Mouse (Mus musculus): Measurements from ENCODE around the gene Dtnb.
A peak's percentile ranks its signal among the peaks of the same experiment; 100 is the strongest.

Gene Dtnb

DNA sequence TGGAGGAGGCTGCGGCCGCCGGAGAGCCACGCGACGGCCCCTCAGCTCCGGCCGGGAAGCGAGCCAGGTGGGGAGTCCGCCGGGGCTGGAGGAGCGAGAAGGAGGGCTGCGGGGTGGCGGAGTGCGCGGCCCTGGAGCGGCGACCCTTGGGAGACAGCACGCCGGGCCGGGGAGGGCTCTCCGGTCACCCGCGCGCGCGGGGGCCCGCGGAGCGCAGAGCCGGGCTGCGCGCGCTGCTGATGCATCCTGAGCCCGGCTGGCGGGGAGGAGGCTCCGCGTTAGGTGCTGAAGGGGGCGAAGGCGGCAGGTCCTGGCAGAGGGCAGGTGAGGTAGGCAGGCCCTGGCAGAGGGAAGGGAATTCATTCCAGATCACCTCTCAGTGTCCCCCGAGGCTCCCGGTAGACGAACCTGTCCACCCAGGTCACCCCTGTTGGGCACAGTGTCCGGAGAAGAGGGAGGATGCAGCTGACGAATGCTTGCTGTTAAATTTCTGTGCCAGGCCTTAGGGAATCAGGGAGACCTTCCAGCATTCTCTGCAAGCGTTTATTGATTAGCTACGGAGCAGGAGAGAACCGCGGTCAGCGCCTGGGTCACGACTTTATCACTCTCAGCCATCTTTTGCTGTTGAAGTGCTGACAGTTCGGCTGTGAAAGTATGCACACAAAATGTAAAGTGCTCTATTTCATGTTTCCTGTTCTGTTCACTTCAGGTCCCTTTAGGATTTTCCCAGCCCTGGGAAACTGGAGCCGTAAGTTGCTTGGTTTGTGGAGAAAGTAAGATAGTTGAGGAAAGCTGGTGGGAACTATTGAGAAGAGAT lies 608 bp downstream of the Dtnb start:
- peak; percentile 70 for DNase-seq (ENCODE audit: inconsistent ontology term)

DNA sequence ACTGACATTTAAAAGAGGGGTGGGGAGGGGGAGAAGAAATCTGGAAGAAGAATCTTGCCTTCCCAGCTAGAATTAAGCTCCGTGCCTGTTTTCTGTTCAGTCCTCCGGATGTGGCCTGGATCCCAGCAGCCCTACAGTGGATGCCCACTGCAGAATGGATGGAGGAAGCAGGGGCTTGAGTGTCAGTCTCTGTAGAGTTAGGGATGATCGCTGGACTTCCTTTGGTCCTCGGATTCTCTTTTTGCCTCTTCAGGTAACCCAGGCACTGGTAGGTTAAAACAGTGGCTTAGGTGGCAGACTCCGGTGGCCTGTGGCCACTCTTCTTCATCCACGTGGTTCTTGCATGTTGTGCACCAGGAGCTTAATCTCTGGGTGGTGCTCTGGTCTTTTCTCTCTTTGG lies 1.2 kb downstream of the Dtnb start:
- no peak for DNase-seq (ENCODE audit: inconsistent ontology term)

DNA sequence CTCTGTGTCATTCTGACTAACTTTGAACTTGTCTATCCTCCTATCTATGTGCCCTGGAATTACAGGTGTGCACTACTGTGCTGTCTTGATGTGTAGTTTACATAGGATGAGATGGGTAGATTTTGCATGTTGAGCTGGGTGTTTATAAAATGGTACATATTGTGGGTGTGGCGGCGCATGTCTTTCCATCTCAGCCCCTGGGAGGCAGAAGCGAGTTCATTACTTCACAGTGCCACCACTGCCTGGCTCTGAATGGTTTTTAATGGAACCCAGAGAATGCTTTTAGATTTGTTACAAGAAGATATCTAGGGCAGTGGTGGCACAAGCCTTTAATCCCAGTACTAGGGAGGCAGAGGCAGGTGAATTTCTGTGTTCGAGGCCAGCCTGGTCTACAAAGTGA lies 2.5 kb downstream of the Dtnb start:
- no peak for DNase-seq (ENCODE audit: inconsistent ontology term)

DNA sequence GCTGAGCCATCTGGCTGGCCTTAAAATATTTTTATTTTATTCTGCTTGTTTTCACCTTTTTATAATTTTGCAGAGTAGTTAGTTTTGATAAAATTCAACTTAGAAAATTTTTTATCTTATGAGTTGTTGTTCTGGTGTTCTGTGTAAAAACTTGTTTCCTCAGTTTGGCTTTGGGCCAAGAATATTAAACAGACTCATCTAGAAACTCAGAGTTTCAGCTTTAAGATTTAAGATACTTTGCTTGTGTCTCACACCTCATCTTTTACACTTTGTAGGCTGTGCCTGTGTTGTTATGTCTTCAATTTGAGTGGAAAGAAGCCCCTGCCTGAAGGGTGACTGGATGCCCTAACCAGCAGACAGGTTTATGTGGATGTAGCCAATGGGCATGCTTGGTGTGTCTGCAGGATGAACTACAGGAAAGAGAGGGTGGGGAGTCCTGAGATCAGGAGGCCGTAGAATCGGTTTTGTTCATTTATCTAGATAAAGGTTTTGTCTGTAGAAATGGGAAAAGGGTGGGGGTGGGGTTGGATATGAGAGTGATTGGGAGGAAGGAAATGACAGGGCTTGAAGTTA lies 7.9 kb downstream of the Dtnb start:
- DNase-seq (ENCODE audit: inconsistent ontology term) = no peak

DNA sequence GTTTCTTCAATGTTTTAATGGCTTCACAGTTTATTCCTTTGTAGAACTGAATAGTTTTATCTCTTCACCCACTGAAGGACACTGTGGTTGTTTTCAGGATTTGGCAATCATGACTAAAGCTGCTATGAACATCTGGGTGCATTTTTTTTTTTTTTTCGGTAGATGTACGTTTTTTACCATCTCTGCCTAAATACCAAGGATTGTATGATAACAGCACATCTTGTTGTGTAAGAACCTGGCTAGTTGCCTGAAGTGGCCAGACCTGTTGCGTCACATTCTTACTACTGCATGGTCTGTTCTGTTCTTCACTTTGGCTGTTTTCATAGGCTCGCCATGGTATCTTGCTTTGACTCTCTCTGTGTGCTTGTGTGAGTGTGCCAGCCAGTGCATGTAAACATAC lies 10.4 kb downstream of the Dtnb start:
- no peak for DNase-seq (ENCODE audit: inconsistent ontology term)

DNA sequence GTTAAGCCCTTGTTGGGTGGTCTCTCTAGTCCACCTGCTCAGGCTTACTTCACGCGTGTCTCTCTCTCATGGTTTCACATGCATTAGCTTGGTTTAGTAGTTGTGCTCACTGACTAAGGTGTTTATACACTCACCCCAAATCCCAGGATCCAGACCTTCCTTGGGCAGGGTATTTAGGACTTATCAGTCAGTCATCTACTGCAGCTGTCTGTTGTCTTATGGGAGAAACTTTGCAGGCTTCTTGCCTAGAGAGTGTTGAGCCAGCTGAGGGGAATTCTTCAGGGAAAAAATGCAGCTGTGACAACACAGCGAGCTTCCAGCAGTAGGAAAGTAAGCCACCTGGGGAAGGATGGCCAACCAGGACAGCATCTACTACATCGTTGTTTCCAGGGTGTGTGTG lies 13.3 kb downstream of the Dtnb start:
- no peak for DNase-seq (ENCODE audit: inconsistent ontology term)

DNA sequence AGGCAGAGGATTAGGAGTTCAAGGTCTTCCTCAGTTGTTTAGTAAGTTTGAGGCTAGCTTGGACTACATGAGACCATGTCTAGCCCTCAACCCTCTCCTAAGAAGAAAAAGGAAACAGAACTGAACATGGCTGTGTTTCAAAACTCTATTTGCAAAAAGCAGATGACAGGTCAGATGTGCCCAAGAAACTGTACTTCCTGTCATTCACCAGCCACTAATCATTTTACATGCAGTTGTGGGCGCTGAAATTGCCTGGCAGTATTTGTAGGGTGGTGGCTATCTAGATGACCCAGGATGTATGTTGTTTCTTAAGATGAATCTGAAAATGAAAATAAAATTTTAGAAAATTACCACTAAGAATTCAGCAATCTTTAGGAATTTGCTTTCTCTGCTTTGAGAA lies 14.8 kb downstream of the Dtnb start:
- DNase-seq (ENCODE audit: inconsistent ontology term) = no peak

DNA sequence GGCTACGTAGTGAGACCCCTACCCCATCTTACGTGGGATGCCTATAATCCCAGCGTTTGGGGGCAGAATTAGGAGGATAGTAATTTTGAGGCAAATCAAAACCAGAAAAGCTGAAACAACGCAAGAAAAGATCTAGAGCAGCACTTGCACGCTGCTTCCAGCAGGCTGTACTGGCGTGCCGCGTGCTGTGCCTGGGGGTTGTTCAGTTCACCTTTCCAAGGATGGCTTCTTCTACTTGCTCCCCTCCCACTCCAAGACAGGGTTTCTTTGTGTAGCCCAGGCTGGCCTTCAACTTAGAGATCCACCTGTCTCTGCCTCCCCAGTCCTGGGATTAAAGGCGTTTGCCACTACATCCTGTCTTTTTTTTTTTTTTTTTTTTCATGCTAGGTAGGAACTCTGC lies 17.9 kb downstream of the Dtnb start:
- no peak for DNase-seq (ENCODE audit: inconsistent ontology term)

DNA sequence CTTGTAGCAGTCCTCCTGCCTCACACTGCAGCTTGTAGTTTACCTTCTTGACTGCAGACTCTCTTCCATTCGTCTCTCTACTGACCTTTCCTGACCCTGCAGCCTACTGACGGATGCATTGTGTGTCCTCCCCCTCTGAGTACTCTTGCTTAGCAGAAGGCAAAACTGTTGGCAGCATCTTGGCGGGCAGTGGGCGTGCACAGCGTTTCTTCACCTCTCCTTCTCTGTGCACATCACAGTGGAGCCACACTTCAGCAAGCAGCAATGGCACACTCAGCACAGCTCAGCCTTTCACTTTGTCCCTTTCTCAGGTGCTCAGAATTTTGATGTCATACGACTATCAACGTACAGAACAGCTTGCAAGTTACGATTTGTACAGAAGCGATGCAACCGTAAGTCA lies 19.4 kb downstream of the Dtnb start:
- no peak for DNase-seq (ENCODE audit: inconsistent ontology term)

DNA sequence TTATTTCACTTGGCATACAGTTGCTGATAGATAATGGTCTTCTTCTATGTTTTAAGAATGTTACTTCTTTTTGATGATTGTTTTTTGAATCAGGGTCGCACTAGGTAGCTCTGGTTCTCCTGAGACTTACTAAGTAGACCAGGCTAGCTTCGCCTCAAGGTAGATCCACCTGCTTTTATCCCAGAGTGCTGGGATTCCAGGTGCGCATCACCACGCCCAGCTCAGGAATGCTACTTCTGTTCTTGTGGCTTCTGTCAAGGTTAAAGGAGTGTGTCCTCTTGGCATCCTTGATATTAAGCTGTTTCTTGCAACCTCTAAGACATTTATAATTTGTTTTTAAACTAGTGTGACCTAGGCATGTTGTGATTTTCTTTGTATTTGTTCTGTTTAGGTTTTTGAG lies 30.6 kb downstream of the Dtnb start:
- DNase-seq (ENCODE audit: inconsistent ontology term) = no peak

DNA sequence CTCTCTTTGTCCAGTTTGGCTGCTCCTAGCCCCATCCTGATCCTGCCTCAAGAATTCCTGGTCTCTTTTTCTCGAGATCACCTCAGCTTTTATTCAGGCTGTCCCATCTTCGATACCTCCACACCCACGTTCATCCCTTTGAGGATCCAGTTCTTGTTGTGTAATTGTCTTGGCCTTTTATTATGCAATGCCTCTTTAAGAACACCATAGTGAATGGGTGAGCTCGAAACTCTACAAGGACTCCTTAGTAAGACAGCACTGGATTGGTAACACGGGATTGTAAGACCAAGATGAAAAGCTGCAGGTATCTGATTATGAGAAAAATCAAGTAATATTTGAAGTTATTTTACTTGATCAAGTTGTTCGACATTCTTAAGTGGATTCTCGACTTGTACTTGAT lies 34.0 kb downstream of the Dtnb start:
- DNase-seq (ENCODE audit: inconsistent ontology term) = no peak

DNA sequence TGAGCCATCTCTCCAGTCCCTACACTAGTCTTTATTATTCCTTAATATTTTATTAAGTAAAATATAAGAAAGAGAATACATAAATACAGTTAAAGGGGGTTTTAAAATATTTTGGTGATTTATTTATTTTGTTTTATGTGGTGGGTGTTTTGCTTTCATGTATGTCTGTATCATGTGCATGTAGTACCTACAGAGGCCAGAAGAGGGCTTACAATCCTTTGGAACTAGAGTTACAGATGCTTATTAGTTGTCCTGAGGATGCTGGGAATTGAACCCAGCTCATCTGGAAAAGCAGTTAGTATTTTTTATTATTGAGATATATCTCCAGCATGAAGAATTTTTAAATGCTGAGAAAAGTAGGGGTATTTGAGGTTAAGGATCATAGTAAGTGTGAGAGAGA lies 37.6 kb downstream of the Dtnb start:
- DNase-seq (ENCODE audit: inconsistent ontology term) = no peak

DNA sequence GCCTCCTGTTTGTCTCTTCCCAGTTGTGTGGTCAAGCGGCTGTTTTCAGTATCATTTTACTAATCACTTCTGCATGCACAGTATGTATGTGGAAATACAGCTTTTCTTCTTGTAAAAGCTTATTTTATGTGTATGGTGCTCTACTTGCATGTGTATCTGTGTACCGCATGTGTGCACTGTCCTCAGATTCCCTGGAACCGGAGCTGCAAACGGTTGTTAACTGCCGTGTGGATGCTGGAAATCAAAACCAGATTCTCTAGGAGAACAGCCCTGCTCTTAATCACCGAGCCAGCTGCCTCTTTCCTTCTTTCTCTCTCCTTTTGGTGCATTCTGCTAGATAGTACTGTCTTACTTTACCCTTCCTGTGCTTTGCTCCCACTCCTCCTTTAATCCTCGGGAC lies 39.7 kb downstream of the Dtnb start:
- DNase-seq (ENCODE audit: inconsistent ontology term) = no peak

DNA sequence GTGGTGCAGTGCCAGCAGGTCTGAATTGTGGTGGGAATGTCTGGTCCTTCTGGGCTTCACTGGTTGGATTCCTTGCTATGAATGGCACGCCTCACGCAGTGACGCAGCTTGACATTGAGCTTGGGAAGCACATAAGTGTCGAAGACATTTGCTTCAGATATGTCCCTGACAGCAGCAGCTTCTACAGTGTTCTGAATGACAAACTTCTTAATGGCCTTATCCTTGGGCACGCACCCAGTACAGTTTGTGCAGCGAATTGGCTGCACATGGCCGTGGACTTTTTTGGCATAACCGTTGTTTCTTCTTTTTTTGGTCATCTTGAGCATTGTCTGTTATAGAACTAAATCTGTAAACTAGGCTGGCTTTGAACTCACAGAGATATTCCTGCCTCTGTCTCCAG lies 42.9 kb downstream of the Dtnb start:
- DNase-seq (ENCODE audit: inconsistent ontology term) = no peak

DNA sequence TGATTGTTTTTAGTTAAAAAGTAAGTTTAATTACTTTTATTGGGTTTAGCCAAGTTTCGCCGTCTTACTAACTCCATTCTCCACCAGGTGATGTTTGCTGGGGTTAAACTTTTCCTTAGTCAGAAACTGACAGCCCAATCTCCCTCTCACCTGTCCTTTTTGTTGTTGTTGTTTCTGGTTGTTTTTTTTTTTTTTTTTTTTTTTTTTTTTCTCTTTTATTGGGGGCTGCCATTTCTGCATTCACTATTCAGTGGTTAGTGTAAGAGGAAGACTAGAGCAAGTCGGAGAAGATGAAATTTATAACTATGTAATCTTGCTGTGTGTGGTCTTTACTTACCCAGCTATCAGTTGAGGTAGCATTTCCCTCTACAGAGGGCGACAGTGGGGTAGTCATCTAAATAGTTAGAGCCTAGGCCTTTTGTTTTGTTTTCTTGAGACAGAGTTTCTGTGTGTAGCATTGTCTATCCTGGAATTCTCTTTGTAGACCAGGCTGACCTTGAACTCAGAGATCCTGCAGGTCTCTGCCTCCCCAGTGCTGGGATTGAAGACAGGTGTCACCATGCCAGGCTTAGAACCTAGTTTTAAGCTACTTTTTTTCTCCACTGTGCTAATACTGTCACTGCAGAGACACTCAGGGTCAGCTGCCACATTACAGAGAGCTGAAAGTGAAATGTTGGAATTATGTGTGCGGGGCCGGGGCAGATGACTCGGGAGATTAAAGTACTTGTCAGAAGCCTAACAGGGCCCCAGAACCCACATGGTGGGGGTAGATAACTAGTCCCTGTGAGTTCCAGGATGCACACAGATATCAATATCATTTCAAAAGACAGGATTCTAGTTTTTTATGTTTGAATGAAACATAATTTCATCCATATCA lies 46.2 kb downstream of the Dtnb start:
- DNase-seq (ENCODE audit: inconsistent ontology term) = no peak

DNA sequence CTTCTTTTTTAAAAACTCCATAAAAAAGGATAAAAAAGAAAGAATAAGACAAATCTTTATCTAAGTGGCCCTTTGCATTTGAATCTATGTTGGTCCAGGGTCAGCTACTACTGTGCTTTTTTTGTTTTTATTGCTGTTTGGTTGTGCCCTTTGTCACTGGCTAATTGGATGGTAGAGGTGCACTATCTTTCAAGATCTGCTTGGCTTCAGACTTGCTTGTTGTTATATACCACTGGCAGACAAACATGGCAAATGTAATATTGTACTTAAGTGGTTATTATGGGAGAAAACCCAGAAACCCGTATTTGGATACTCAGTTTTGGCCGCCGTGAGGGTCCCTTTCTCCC lies 46.8 kb downstream of the Dtnb start:
- DNase-seq (ENCODE audit: inconsistent ontology term) = no peak

DNA sequence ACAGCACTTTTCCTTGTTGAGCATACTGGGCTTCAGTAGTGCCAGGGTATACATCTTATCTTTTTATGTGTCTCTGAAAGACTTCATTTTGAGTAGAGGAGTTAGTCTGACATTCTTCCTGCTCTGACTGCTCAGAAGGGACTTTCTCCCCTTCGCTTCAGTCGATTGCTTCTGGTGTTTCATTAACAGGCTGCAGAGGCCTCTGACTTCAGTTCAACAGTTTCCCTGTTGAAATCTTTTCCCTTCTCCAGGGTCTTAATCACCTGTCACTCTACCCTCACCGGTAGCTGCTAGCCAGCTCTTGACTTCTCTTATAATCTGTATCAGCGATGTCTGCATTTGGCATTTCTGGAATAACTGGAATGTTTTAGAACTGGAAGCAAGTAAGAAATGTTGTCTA lies 54.7 kb downstream of the Dtnb start:
- DNase-seq (ENCODE audit: inconsistent ontology term) = no peak

DNA sequence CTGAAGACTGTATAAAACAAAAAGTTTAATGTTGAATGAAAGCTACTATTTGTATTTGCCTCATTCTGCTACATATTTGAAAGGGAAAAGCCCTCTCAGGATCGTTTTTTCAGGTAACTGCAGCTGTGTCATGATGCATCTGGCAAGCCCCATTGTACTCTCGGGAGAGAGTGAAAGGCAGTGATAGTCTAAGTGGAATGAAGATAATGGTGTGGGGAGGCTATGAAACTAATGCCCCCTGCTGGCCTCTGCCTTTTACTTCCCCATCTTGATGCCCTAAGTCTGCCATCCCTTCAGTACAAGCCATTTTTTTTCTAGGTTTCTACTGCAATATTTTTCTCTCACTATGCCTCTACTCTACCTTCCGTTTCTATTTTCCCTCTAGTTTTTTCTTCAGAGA lies 69.8 kb downstream of the Dtnb start:
- no peak for DNase-seq (ENCODE audit: inconsistent ontology term)

DNA sequence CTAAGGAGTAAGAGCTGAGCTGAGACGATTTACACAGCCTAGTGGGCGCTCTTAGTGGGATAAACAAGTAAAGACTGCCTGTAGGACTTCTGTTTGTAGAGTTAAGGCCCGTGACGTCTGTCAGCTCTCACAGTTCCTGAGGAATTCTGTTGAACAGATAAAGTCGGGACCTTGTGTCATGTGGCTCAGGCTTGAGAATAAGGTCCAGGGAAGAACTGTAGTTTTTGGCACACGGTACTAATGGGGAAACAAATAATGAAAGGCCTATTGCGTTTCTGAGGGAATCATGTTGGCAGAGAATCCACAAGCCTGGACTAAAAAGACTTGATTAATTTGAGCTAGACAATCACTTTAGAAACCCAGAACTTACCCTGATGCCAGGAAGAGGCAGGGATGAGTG lies 84.6 kb downstream of the Dtnb start:
- peak; percentile 75 for DNase-seq (ENCODE audit: inconsistent ontology term)

DNA sequence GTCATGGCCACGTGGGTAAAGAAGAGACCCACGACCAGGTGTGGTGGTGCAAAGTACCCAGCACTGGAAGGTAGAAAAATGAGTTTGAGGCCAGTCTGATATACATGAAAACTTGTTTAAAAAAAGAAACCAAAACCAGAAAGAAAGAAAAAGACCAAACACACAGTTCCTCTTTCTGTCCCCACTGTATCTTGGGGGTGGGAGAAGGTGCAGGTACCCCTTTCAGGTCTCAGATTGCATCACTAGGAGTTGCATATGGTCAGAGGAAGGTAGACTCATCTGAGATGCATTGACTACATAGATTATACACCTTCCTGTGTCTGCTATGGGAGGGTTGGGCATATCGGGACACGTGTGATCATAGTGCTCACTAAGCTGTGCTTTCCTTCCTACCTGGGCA lies 85.1 kb downstream of the Dtnb start:
- DNase-seq (ENCODE audit: inconsistent ontology term) = no peak

DNA sequence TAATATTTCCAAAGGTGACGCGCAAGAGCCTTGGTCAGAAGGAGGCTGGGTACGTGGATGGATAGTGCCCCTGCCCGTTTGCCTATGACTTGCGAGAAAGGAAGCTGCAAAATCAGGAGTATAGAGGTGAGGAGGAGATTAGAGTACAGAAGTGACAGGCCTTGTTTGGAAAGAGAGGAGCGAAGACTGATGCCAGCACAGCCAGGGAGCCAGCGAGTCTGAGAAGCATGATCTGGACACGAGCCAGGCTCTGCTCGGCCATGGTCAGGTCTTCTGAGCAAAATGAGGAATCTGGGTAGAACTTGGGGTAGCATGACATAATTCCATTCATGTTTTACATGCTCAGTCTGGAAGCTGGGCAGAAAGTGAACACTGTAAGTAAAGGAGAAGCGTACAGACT lies 85.6 kb downstream of the Dtnb start:
- peak; percentile 30 for DNase-seq (ENCODE audit: inconsistent ontology term)

DNA sequence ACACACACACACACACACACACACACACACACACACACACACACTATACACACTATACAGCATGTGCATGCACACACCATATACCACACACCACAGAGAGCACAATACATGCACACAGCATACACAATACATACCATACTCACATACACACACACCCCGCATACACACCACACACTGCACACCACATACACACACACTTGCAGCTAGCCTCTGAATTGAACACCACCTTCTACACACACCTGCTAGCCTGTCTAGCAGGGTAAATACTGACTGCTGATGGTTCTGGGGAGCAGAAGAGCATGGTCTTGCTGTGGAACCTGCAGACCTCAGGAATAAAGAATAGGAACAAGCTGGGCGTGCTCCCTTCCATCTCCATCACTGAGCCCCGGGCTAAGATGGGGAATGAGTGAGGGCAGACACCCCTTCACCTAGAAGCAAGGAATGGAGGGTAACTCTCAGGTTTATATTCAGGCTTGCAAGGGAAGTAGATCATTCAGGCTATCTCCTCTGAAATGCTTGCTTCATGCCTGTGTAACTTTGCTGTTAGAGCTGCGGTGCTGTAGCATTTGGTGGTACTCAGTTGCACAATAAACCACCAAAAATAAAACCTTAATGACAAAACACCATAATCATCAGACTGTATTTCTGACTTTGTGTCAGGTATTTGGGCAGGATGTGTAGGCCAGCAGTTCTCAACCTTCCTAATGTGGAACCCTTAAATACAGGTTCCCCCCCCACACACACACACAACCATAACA lies 87.6 kb downstream of the Dtnb start:
- no peak for DNase-seq (ENCODE audit: inconsistent ontology term)

Data from Muller cell, postnatal 12 days (primary cell).